Mouse (Mus musculus) heart, postnatal 0 days (tissue): Measurements from ENCODE around the gene Flywch1. TPM values are rescaled to one million over a fixed set of nuclear protein-coding genes. Genes with fewer than 3 reads are reported as not detected.

Experiments used
- ATAC-seq: fragments of 200-750 bp; cut with Nextera tagmentation; 2 replicates; pipeline ENCODE4 v1.8.0; 2017; ENCODE audit warnings: low read depth, moderate number of reproducible peaks, moderate library complexity; ENCODE audit not compliant: insufficient read depth
- DNase-seq: peaks from one replicate; pipeline ENCODE4 v3.0.0-alpha.2; 2016; ENCODE audit warnings: low spot score
- H3K27ac ChIP-seq: fragments of 300-500 bp; sonication (generic); 2 replicates; pipeline ENCODE4 v1.5.1; 2014; ENCODE audit warnings: low read depth, mild to moderate bottlenecking
- H3K27me3 ChIP-seq: fragments of 300-500 bp; sonication (generic); 2 replicates; pipeline ENCODE4 v1.6.1; 2014; ENCODE audit warnings: low read length, mixed read lengths; ENCODE audit not compliant: control insufficient read depth, insufficient read depth
- H3K36me3 ChIP-seq: fragments of 300-500 bp; sonication (generic); replicated peaks from 2 replicates; pipeline ENCODE4 v1.6.1; 2014; ENCODE audit warnings: low read length, mixed read lengths; ENCODE audit not compliant: control insufficient read depth, insufficient read depth
- H3K4me1 ChIP-seq: fragments of 300-500 bp; sonication (generic); 2 replicates; pipeline ENCODE4 v1.6.1; 2014; ENCODE audit warnings: antibody characterized with exemption; ENCODE audit not compliant: control insufficient read depth, insufficient read depth
- H3K4me2 ChIP-seq: fragments of 300-500 bp; sonication (generic); 2 replicates; pipeline ENCODE4 v1.6.1; 2014; ENCODE audit warnings: low read depth, mild to moderate bottlenecking, low read length, moderate library complexity
- H3K4me3 ChIP-seq: fragments of 300-500 bp; sonication (generic); 2 replicates; pipeline ENCODE4 v1.5.1; 2014; ENCODE audit warnings: low read depth, low read length
- H3K9ac ChIP-seq: fragments of 300-500 bp; sonication (generic); replicated peaks from 2 replicates; pipeline ENCODE4 v1.6.1; 2014; ENCODE audit warnings: low read depth, low read length, mixed read lengths
- H3K9me3 ChIP-seq: fragments of 300-500 bp; sonication (generic); replicated peaks from 2 replicates; pipeline ENCODE4 v1.6.1; 2016; ENCODE audit warnings: low read length; ENCODE audit not compliant: control insufficient read depth
- CTCF ChIP-seq: IDR thresholded peaks from 2 replicates; pipeline ENCODE4 v1.5.1; 2016; ENCODE audit warnings: antibody characterized with exemption, control low read depth, low read depth
- EP300 ChIP-seq: IDR thresholded peaks from 2 replicates; pipeline ENCODE4 v1.6.1; 2016; ENCODE audit warnings: antibody characterized with exemption, low read depth
- WGBS: fragments of 180-500 bp; shearing (Covaris S2); extraction: QIAGEN DNeasy Blood & Tissue Kit; methylation state at CpG from one replicate; pipeline ENCODE4 v1.1.7; 2014; 5-methylcytosine and 5-hydroxymethylcytosine counted together
- polyA plus RNA-seq: library from polyadenylated mRNA; unstranded; fragments of >200 nt; fragmentation: Nextera tagmentation; extraction: Ambion mirVana; gene quantifications from 2 replicates; pipeline ENCODE4 v1.2.1, GENCODE M21; 2015
- total RNA-seq: library from RNA; depleted of rRNA; stranded (reverse); fragments of >200 nt; gene quantifications from 2 replicates; pipeline ENCODE4 v1.2.3, GENCODE M21; 2014; ENCODE audit warnings: low replicate concordance

The Flywch1 gene
- total and polyA plus RNA-seq, 2 experiments from 2014 or later, result 34.8 to 72.2 TPM

DNA sequence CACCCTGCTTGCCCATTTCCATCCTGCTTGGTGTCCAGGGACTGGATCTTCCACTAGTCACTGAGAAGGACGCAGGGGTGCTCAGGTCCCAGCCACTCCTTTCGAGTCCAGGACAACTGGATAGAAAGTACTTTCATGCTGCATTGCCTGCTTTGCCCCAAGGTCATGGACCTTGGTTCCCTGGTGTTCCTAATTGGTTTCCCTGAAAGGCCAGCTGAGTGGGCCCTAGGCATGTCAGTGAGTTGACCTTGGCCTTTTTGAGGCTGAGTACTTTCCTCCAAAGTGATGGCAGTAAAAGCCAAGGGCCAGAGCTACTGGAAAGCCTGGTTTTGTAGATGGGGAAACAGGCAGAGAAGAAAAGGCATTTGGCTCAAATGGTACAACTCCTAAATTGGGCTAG, 49.5 kb downstream of the Flywch1 start:
- 84% methylated on average over 2 of the region's 2 CpGs for WGBS
- Histone ChIP-seq H3K4me1 (peaks cover 6% of the 10 kb centered on the region; the same call in 1 of the 2 replicates), H3K4me3 (no peak overlapping the region), H3K27ac (no peak overlapping the region), H3K9ac (no peak overlapping the region), H3K9me3 (no peaks in the 10 kb centered on the region), H3K27me3 (no peaks in the 10 kb centered on the region), H3K4me2 (no peak overlapping the region), H3K36me3 (no peaks in the 10 kb centered on the region)
- ATAC-seq (no peak), DNase-seq (no peak)
- no peak for TF ChIP-seq CTCF
- TF ChIP-seq EP300, result no peak

DNA sequence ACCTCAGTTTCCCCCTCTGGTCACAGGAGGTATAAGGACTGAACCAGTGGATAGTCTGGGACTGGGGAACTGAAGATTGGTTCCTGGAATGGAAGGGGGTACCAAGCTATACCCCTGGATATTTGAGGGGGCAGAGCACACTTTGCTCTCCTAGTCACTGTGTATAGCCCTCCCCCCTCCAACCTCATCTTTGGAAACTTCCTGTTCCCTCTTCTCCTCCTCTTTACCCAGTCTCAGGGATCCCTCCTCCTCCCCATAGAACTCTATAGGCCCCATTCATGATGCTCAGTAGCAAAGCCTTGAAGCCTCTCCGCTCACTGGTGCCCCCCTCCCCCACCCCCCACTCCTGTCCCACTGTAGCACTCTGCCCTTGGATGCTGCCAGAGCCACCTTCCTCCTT, 51.9 kb downstream of the Flywch1 start:
- DNase-seq, result no peak
- H3K9me3 ChIP-seq, result no peaks in the 10 kb centered on the region
- no peak for ATAC-seq
- H3K36me3 ChIP-seq, result no peaks in the 10 kb centered on the region
- no peak overlapping the region for H3K4me2 ChIP-seq
- H3K4me3 ChIP-seq, result no peak overlapping the region
- H3K27ac ChIP-seq, result no peak overlapping the region
- no peak for TF ChIP-seq EP300
- TF ChIP-seq CTCF, result no peak
- WGBS, result 31% methylated on average over 1 of the region's 1 CpGs
- H3K4me1 ChIP-seq, result no peaks in the 10 kb centered on the region
- H3K27me3 ChIP-seq, result no peaks in the 10 kb centered on the region
- no peak overlapping the region for H3K9ac ChIP-seq

DNA sequence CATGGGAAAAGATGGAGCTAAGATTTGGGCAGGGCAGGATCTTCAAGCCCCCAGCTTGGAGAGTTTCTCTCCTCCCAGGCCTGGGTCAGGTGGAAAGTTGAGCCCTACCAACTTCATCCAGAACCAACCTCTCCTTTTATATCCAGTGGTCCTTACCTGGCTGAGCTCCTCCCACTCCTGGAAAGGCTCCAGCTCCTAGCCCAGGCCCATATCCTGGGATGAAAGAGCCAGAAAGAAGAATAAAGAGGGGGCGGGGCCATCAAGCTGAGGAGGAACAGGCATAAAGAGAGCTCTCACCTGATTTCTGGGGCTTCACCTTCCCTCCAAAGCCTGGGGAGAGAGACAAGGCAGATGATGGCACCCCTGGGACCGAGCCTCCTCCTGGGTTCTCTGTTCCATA, 54.4 kb downstream of the Flywch1 start:
- H3K9ac ChIP-seq, result no peak overlapping the region
- no peak overlapping the region for H3K4me2 ChIP-seq
- TF ChIP-seq EP300, result no peak
- no peak for TF ChIP-seq CTCF
- H3K4me3 ChIP-seq, result no peak overlapping the region
- no peaks in the 10 kb centered on the region for H3K27me3 ChIP-seq
- WGBS, result 64% methylated on average over 2 of the region's 2 CpGs
- no peak overlapping the region for H3K27ac ChIP-seq
- ATAC-seq, result no peak
- H3K9me3 ChIP-seq, result no peaks in the 10 kb centered on the region
- H3K36me3 ChIP-seq, result no peaks in the 10 kb centered on the region
- no peak for DNase-seq
- H3K4me1 ChIP-seq, result no peaks in the 10 kb centered on the region

DNA sequence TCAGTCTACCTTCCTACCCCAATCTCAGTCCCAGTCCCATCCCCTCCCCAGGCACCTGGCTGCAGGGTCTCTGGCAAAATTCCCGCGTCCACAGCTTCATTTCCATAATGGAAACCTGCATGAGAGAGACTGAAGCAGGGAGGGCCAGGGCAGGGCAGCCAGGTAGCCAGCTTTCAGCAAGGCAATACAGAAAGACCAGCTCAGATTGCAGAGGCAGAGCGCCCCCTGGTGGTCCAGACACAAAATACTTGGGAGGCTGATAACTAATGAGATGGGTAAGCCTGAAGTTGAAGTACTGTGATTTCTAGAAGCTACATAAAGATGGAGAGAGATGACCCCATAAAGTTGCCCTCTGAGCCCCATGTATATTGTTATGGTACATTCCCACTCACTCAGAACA, 65.2 kb downstream of the Flywch1 start:
- no peaks in the 10 kb centered on the region for H3K9me3 ChIP-seq
- H3K27ac ChIP-seq, result no peak overlapping the region
- H3K36me3 ChIP-seq, result no peaks in the 10 kb centered on the region
- H3K27me3 ChIP-seq, result peaks cover 23% of the 10 kb centered on the region
- no peak overlapping the region for H3K4me3 ChIP-seq
- 0 out of 2 replicates have a peak, but pooled peaks have one; percentile 69 for ATAC-seq
- H3K4me1 ChIP-seq, result no peaks in the 10 kb centered on the region
- TF ChIP-seq EP300, result no peak
- peak; percentile 88 for TF ChIP-seq CTCF
- peak; percentile 66 for DNase-seq
- no peak overlapping the region for H3K9ac ChIP-seq
- WGBS, result 2% methylated on average over 3 of the region's 3 CpGs
- H3K4me2 ChIP-seq, result no peak overlapping the region

DNA sequence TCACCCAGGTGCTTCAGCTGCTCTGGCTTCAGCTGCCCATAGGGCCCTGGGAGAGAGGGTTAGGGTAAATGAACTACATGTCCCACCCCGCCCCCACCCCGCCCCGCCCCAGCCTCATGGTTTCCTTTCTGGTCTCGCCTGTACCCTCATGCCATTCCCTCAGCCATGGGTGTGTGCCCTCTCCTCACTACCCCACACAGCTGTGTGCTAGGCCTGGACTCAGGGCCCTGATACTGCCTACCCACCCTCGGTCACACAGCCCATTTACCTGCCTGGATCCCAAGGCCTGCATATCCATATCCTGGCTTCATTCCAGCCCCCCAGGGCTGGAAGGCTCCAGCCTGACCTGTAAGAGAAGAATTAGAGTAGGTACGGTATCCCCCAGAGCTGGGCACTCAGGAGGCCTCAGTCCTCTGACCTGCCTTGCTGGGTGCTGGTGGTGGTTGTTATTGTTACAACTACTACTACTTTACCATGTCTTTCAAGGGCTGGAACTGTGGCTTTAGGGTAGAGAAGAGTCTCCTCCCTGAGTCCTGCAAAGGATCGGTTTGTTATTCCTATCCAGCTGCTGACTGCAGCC, 65.8 kb downstream of the Flywch1 start:
- no peak for DNase-seq
- Histone ChIP-seq H3K36me3 (no peaks in the 10 kb centered on the region), H3K4me3 (no peak overlapping the region), H3K9ac (no peak overlapping the region), H3K4me1 (no peaks in the 10 kb centered on the region), H3K27ac (no peak overlapping the region), H3K27me3 (peaks cover 29% of the 10 kb centered on the region), H3K9me3 (no peaks in the 10 kb centered on the region), H3K4me2 (no peak overlapping the region)
- 78% methylated on average over 7 of the region's 7 CpGs for WGBS
- no peak for ATAC-seq
- no peak for TF ChIP-seq EP300
- TF ChIP-seq CTCF, result no peak

DNA sequence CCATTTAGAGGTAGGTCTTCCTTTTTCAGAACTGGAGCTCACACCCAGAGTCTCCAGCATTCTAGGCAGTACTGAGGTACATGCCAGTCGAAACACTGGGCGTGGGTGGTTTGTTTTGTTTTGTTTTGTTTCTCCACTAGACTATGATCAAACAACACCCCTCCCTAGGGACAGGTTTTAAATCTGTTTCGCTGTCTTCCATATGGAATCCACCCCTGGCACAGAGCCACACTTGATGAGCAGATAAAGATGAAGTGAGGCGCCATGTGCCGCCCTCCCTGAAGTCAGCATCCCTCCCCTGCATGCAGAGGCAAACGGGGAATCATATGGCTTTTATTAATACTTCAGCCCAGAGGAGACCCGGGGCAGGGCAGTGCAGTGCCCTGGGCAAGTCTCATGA, 66.7 kb downstream of the Flywch1 start:
- TF ChIP-seq EP300, result no peak
- Histone ChIP-seq H3K27ac (no peak overlapping the region), H3K36me3 (no peaks in the 10 kb centered on the region), H3K4me2 (no peak overlapping the region), H3K27me3 (peaks cover 28% of the 10 kb centered on the region), H3K4me3 (no peak overlapping the region), H3K9me3 (no peaks in the 10 kb centered on the region), H3K4me1 (no peaks in the 10 kb centered on the region), H3K9ac (no peak overlapping the region)
- 56% methylated on average over 7 of the region's 7 CpGs for WGBS
- DNase-seq (no peak), ATAC-seq (no peak)
